Mouse (Mus musculus) liver, embryonic 11.5 days (tissue): ENCODE measurements around the gene Rad17. TPM values are rescaled to one million over a fixed set of nuclear protein-coding genes. Genes with fewer than 3 reads are reported as not detected.
A peak's percentile ranks its signal among the peaks of the same experiment; 100 is the strongest.

Experiments used
- ATAC-seq: fragments of 200-750 bp; cut with Nextera tagmentation; replicated peaks from 2 replicates; pipeline ENCODE4 v1.8.0; 2017; ENCODE audit warnings: moderate number of reproducible peaks, mild to moderate bottlenecking, moderate TSS enrichment, moderate library complexity; ENCODE audit not compliant: low FRiP score
- DNase-seq: peaks from one replicate; pipeline ENCODE4 v3.0.0-alpha.2; 2017; ENCODE audit warnings: low spot score
- H3K27ac ChIP-seq: fragments of 300-500 bp; sonication (generic); 2 replicates; pipeline ENCODE4 v1.5.1; 2014; ENCODE audit warnings: mild to moderate bottlenecking, low read depth, low read length, control low read depth
- H3K27me3 ChIP-seq: fragments of 300-500 bp; sonication (generic); replicated peaks from 2 replicates; pipeline ENCODE4 v1.6.1; 2014; ENCODE audit warnings: low read length, mixed read lengths; ENCODE audit not compliant: control insufficient read depth, insufficient read depth
- H3K36me3 ChIP-seq: fragments of 300-500 bp; sonication (generic); 2 replicates; pipeline ENCODE4 v1.6.1; 2014; ENCODE audit warnings: mild to moderate bottlenecking, low read length, moderate library complexity, mixed read lengths; ENCODE audit not compliant: control insufficient read depth, insufficient read depth
- H3K4me1 ChIP-seq: fragments of 300-500 bp; sonication (generic); replicated peaks from 2 replicates; pipeline ENCODE4 v1.6.1; 2014; ENCODE audit warnings: low read length, mixed read lengths; ENCODE audit not compliant: control insufficient read depth, insufficient read depth
- H3K4me2 ChIP-seq: fragments of 300-500 bp; sonication (generic); 2 replicates; pipeline ENCODE4 v1.6.1; 2014; ENCODE audit warnings: mild to moderate bottlenecking, control low read depth, moderate library complexity
- H3K4me3 ChIP-seq: fragments of 300-500 bp; sonication (generic); 2 replicates; pipeline ENCODE4 v1.5.1; 2014; ENCODE audit warnings: low read depth, low read length, control low read depth
- H3K9ac ChIP-seq: fragments of 300-500 bp; sonication (generic); 2 replicates; pipeline ENCODE4 v1.6.1; 2014; ENCODE audit warnings: low read depth, low read length, control low read depth
- H3K9me3 ChIP-seq: fragments of 300-500 bp; sonication (generic); 2 replicates; pipeline ENCODE4 v1.6.1; 2016; ENCODE audit warnings: low read length, inconsistent platforms, mixed read lengths; ENCODE audit not compliant: control insufficient read depth
- WGBS: fragments of 180-500 bp; shearing (Covaris S2); extraction: QIAGEN DNeasy Blood & Tissue Kit; methylation state at CpG from one replicate; pipeline ENCODE4 v1.1.7; 2014; 5-methylcytosine and 5-hydroxymethylcytosine counted together
- polyA plus RNA-seq: library from polyadenylated mRNA; unstranded; fragments of >200 nt; fragmentation: Nextera tagmentation; extraction: Ambion mirVana; gene quantifications from 2 replicates; pipeline ENCODE4 v1.2.1, GENCODE M21; 2014

Gene Rad17
- polyA plus RNA-seq, 1 experiment from 2014 or later = 32.1 TPM

DNA sequence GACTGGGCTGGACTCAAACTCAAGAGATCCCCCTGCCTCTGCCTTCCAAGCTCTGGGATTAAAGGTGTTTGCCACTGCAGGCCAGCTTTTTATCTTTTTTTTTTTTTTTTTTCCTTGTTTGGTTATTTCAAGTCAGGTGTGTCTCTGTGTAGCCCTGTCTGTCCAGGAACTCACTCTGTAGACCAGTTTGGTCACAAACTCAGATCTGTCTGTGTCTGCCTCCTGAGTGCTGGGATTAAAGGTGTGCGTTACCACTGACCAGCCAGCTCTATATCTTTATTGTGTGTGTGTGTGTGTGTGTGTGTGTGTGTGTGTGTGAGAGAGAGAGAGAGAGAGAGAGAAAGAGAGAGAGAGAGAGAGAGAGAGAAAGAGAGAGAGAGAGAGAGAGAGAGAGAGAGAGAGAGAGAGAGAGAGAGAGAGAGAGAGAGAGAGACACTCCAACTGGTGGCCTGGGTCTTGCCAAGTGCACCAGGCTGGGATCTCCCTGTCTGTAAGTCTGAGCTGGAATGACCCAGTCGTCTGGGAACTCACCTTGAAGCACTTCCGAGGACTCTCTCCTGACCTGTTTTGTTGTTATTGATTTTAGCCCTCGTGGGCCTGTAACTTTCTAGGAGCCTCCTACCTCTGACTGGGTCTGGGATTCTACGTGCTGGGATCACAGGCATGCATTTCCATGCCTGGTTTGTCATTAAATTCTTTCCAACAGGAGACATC lies 55.9 kb downstream of the Rad17 start:
- 71% methylated on average over 5 of the region's 5 CpGs for WGBS
- H3K4me3 ChIP-seq = no peak overlapping the region
- H3K27ac ChIP-seq = no peak overlapping the region
- no peak overlapping the region for H3K9ac ChIP-seq
- DNase-seq (no peak), ATAC-seq (no peak; the same call in 1 of the 2 replicates)
- no peak overlapping the region for H3K4me2 ChIP-seq
- H3K4me1 ChIP-seq = no peaks in the 10 kb centered on the region
- no peaks in the 10 kb centered on the region for H3K9me3 ChIP-seq
- no peaks in the 10 kb centered on the region for H3K36me3 ChIP-seq
- H3K27me3 ChIP-seq = no peaks in the 10 kb centered on the region

- Histone ChIP-seq H3K4me2 (peak overlapping the region; percentile 46), H3K4me3 (peak overlapping the region; percentile 26; the same call in 1 of the 2 replicates), H3K27ac (no peak overlapping the region; the same call in 1 of the 2 replicates), H3K9me3 (no peaks in the 10 kb centered on the region), H3K36me3 (no peaks in the 10 kb centered on the region), H3K4me1 (no peaks in the 10 kb centered on the region), H3K27me3 (no peaks in the 10 kb centered on the region), H3K9ac (no peak overlapping the region)
- 56% methylated on average over 11 of the region's 17 CpGs for WGBS
- peak; percentile 54; the same call in 1 of the 2 replicates for ATAC-seq
- no peak for DNase-seq
Measured at GRCm38 (mm10) chr13:100594041-100594792, 56.6 kb downstream of the Rad17 start.

GRCm38 (mm10) chr13:100588646-100589045 lies 62.2 kb downstream of the Rad17 start:
- ATAC-seq = 0 out of 2 replicates have a peak, but pooled peaks have one; percentile 36
- no peak for DNase-seq
- WGBS = 91% methylated on average over 11 of the region's 12 CpGs
- H3K4me2 ChIP-seq = peak overlapping the region; percentile 38
- no peaks in the 10 kb centered on the region for H3K4me1 ChIP-seq
- H3K9me3 ChIP-seq = no peaks in the 10 kb centered on the region
- peak overlapping the region; percentile 31; the same call in 1 of the 2 replicates for H3K4me3 ChIP-seq
- H3K9ac ChIP-seq = 0 out of 2 replicates have a peak overlapping the region, but pooled peaks have one; percentile 25
- no peaks in the 10 kb centered on the region for H3K36me3 ChIP-seq
- H3K27me3 ChIP-seq = no peaks in the 10 kb centered on the region
- no peak overlapping the region for H3K27ac ChIP-seq

GRCm38 (mm10) chr13:100582144-100582543 lies 68.7 kb downstream of the Rad17 start:
- Histone ChIP-seq H3K9ac (no peak overlapping the region), H3K27me3 (no peaks in the 10 kb centered on the region), H3K4me2 (no peak overlapping the region), H3K9me3 (no peaks in the 10 kb centered on the region), H3K36me3 (no peaks in the 10 kb centered on the region), H3K4me1 (no peaks in the 10 kb centered on the region), H3K27ac (no peak overlapping the region), H3K4me3 (no peak overlapping the region)
- 52% methylated on average over 6 of the region's 6 CpGs for WGBS
- DNase-seq = no peak
- ATAC-seq = no peak

DNA sequence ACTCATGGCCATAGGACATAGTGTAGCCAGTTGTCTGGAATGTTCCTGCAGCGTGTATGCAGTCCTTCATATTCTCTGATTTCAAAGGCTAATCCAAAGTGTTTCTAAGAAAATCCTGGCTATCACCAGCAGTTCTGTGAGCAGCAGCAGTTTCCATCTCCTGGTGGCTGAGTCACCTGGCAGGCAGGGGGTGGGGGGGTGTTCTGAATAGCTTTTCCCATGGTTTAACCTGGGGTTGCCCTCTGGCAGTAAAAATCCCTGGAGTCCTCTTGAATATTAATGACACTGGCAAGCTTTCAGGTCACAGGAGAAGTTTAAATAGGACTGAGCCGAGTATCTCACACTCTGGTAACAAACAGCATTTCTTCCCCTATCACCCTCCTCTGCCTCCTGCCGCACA lies 69.2 kb downstream of the Rad17 start:
- DNase-seq = no peak
- no peak overlapping the region for H3K27ac ChIP-seq
- no peaks in the 10 kb centered on the region for H3K9me3 ChIP-seq
- H3K4me3 ChIP-seq = no peak overlapping the region
- H3K9ac ChIP-seq = no peak overlapping the region
- 49% methylated on average over 3 of the region's 3 CpGs for WGBS
- H3K4me2 ChIP-seq = no peak overlapping the region
- no peak for ATAC-seq
- no peaks in the 10 kb centered on the region for H3K36me3 ChIP-seq
- no peaks in the 10 kb centered on the region for H3K4me1 ChIP-seq
- H3K27me3 ChIP-seq = no peaks in the 10 kb centered on the region

DNA sequence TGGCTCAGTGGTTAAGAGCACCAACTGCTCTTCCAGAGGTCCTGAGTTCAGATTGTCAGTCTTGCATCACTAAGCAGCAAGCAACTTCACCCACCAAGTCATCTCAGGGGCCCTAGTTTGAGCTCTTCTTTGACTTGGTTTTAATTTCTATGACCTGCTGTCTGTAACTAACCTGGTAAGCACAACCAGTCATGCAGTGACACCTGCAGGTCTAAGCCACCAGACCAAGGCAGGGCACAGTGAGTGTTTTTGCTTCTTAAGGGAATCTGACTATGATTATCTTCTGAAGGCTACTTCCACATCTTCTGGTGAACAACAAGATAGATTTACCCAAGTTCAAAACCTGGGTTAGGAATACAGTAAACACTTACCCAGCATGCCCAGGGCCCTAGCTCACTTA lies 70.9 kb downstream of the Rad17 start:
- H3K36me3 ChIP-seq = no peaks in the 10 kb centered on the region
- ATAC-seq (no peak), DNase-seq (no peak)
- H3K27ac ChIP-seq = no peak overlapping the region
- no peaks in the 10 kb centered on the region for H3K27me3 ChIP-seq
- no peak overlapping the region for H3K4me2 ChIP-seq
- H3K4me1 ChIP-seq = no peaks in the 10 kb centered on the region
- H3K9me3 ChIP-seq = no peaks in the 10 kb centered on the region
- H3K9ac ChIP-seq = no peak overlapping the region
- H3K4me3 ChIP-seq = no peak overlapping the region

DNA sequence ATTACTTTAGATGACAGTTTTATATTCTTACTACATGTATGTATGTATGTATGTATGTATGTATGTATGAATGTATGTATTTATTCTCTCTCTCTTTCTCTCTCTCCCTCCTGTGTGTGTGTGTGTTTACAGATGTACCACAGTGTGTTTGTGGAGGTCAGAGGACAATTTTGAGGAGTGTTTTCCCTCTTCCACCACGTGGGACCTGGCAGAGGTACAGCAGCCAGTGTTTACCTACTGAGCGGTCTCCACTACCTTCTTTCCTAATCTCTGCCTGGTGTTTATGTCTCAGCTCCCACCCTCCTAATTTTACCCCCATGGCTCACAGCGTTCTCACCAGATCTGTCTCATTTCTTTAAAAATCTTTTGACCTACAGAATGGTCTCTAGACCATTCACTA lies 71.6 kb downstream of the Rad17 start:
- no peaks in the 10 kb centered on the region for H3K36me3 ChIP-seq

GRCm38 (mm10) chr13:100575950-100576349 lies 74.9 kb downstream of the Rad17 start:
- H3K4me1 ChIP-seq = no peaks in the 10 kb centered on the region
- DNase-seq (no peak), ATAC-seq (peak; percentile 47; the same call in 1 of the 2 replicates)
- H3K9ac ChIP-seq = no peak overlapping the region
- no peaks in the 10 kb centered on the region for H3K9me3 ChIP-seq
- H3K27ac ChIP-seq = no peak overlapping the region
- no peaks in the 10 kb centered on the region for H3K27me3 ChIP-seq
- WGBS = 27% methylated on average over 2 of the region's 2 CpGs
- no peaks in the 10 kb centered on the region for H3K36me3 ChIP-seq
- no peak overlapping the region for H3K4me2 ChIP-seq
- H3K4me3 ChIP-seq = no peak overlapping the region

More for the DNA sequence above, 71.6 kb downstream of the Rad17 start:
- 52% methylated on average over 3 of the region's 3 CpGs for WGBS
- DNase-seq = no peak
- H3K27ac ChIP-seq = no peak overlapping the region
- no peaks in the 10 kb centered on the region for H3K27me3 ChIP-seq
- no peak overlapping the region for H3K4me3 ChIP-seq
- no peak overlapping the region for H3K4me2 ChIP-seq
- no peak for ATAC-seq
- H3K9ac ChIP-seq = no peak overlapping the region
- no peaks in the 10 kb centered on the region for H3K9me3 ChIP-seq
- H3K4me1 ChIP-seq = no peaks in the 10 kb centered on the region
